Mouse (Mus musculus): ENCODE data around the gene Nr2e3.
"Not testable (repeated sequence)": the region's sequence is repeated elsewhere in the genome, so short reads cannot be mapped to it uniquely, and the experiment has no call there.

The Nr2e3 gene

GRCm38 (mm10) chr9:59951001-59951750, 9.3 kb downstream of the Nr2e3 start:
- no peak for ATAC-seq (ENCODE audit: low TSS enrichment)

GRCm38 (mm10) chr9:59949981-59950380, 10.5 kb downstream of the Nr2e3 start:
- ATAC-seq (ENCODE audit: low TSS enrichment), result no peak

GRCm38 (mm10) chr9:59949511-59949910, 10.9 kb downstream of the Nr2e3 start:
- ATAC-seq (ENCODE audit: low TSS enrichment), result no peak

- no peak for ATAC-seq (ENCODE audit: low TSS enrichment)
Observed at GRCm38 (mm10) chr9:59948691-59949250, 11.7 kb downstream of the Nr2e3 start.

GRCm38 (mm10) chr9:59948226-59948625, 12.2 kb downstream of the Nr2e3 start:
- no peak for ATAC-seq (ENCODE audit: low TSS enrichment)

GRCm38 (mm10) chr9:59947271-59947670, 13.2 kb downstream of the Nr2e3 start:
- ATAC-seq (ENCODE audit: low TSS enrichment), result no peak

- no peak for ATAC-seq (ENCODE audit: low TSS enrichment)
Observed at GRCm38 (mm10) chr9:59945241-59945640, 15.2 kb downstream of the Nr2e3 start.

GRCm38 (mm10) chr9:59943826-59944225, 16.6 kb downstream of the Nr2e3 start:
- no peak for ATAC-seq (ENCODE audit: low TSS enrichment)

- ATAC-seq (ENCODE audit: low TSS enrichment), result no peak
Observed at GRCm38 (mm10) chr9:59942501-59943085, 17.9 kb downstream of the Nr2e3 start.

- no peak for ATAC-seq (ENCODE audit: low TSS enrichment)
Observed at GRCm38 (mm10) chr9:59941885-59942350, 18.5 kb downstream of the Nr2e3 start.

- ATAC-seq (ENCODE audit: low TSS enrichment), result no peak
Observed at GRCm38 (mm10) chr9:59940913-59941884, 19.3 kb downstream of the Nr2e3 start.

- no peak for ATAC-seq (ENCODE audit: low TSS enrichment)
Observed at GRCm38 (mm10) chr9:59939691-59940090, 20.8 kb downstream of the Nr2e3 start.

- ATAC-seq (ENCODE audit: low TSS enrichment), result no peak
Observed at GRCm38 (mm10) chr9:59938529-59938928, 21.9 kb downstream of the Nr2e3 start.

- not testable (repeated sequence) for ATAC-seq (ENCODE audit: low TSS enrichment)
Observed at GRCm38 (mm10) chr9:59935866-59936265, 24.6 kb downstream of the Nr2e3 start.

GRCm38 (mm10) chr9:59930248-59930647, 30.2 kb downstream of the Nr2e3 start:
- ATAC-seq (ENCODE audit: low TSS enrichment), result no peak

GRCm38 (mm10) chr9:59914761-59915160, 45.7 kb downstream of the Nr2e3 start:
- no peak for ATAC-seq (ENCODE audit: low TSS enrichment)

GRCm38 (mm10) chr9:59903382-59903781, 57.1 kb downstream of the Nr2e3 start:
- ATAC-seq (ENCODE audit: low TSS enrichment), result no peak

All from frontal cortex, adult (tissue).